Mouse (Mus musculus): Measurements from ENCODE around the gene Clca3a2.
A peak's percentile ranks its signal among the peaks of the same experiment; 100 is the strongest.
"Not testable (repeated sequence)": the region's sequence is repeated elsewhere in the genome, so short reads cannot be mapped to it uniquely, and the experiment has no call there.

Gene Clca3a2

GRCm38 (mm10) chr3:144819219-144819618, at the start of gene Clca3a2:
TSS of gene Clca3a2 (minus strand) at chr3:144819494.
- not testable (repeated sequence) for DNase-seq

GRCm38 (mm10) chr3:144849584-144849983, 30.3 kb upstream of the Clca3a2 start:
- no peak for DNase-seq

- not testable (repeated sequence) for DNase-seq
Observed at GRCm38 (mm10) chr3:144849014-144849556, 29.8 kb upstream of the Clca3a2 start, which contains the start of gene Clca3b. TSS of gene Clca3b (minus strand) at chr3:144849357.

GRCm38 (mm10) chr3:144827257-144827656, 8.0 kb upstream of the Clca3a2 start:
- DNase-seq: no peak

DNA sequence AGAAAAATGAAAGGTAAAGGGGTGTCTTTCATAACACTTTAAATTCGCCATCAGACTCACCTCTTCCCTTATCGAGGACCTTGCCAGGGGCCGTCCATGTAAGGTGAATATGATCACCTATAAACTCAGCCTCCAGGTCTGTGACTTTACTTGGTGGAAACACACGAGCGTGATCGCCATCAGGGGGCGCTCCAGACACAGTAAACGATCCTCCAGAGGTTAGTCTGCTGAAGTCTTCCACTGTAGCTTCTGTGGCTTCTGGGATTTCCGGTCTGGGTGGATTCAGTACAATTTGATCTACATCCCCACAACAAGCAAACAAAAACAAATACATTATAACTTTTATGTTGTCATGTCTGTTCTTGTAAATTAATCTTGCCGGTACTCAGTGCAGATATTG, 5.9 kb upstream of the Clca3a2 start:
- DNase-seq: peak; percentile 63 to 67

- no peak for DNase-seq
Observed at GRCm38 (mm10) chr3:144823331-144823730, 4.0 kb upstream of the Clca3a2 start.

DNA sequence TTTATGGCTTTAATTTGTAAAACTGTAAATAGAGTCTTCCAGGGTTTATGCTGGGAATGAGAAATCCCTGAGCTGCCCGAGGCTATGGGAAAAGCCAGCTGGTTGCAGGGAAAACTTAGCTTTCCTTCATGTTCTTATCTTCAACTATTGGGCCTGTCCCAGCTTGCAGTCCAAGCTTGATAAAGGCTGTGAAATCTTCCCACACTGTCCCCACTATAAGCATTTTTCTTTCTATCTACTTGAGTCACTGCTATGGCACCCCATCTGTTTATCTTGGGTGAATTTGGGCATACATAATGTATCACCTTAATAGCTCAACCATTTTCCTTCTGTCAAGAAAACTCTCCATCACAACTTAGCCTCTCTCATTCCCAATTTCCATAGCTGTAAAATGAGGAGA, 1.3 kb upstream of the Clca3a2 start:
- DNase-seq: no peak

- DNase-seq: not testable (repeated sequence)
Observed at GRCm38 (mm10) chr3:144813336-144813735, 6.0 kb downstream of the Clca3a2 start.

- no peak for DNase-seq
Observed at GRCm38 (mm10) chr3:144811821-144812220, 7.5 kb downstream of the Clca3a2 start.

DNA sequence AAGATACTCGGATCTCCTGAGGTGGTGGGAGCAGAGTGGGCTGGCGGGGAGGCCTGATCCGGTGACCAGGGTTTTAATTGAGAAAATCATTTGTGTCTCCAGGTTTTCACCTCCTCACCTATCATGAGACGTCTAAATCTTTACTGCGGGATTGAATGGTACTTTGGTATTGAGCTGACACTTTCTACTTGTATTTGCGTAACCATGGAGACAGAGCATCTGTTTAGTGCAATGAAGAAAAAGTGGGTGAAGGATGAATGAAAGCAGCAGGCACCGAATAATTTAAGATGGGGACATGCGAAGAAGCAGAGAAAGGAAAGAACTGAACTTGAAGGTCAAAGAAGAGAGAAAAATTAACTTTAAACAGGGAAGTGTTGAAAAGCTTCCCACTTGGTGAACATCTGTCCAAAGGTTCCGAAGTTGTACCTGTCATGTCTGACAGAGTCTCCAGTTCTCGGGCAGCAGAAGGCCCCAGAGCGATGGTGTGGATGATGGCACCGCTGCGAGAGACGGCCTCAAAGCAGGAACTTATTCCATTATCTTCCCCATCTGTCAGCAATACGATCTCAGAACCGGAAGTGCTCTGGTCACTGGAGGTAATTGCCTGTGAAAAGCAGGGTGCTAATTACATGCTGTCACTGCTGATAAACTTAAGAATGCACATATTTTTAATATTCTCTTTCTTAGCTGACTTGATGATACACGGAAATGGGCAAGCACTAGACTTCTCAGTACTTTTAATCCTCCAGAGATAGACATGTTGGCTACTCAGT, 11.0 kb downstream of the Clca3a2 start:
- not testable (repeated sequence) for DNase-seq

DNA sequence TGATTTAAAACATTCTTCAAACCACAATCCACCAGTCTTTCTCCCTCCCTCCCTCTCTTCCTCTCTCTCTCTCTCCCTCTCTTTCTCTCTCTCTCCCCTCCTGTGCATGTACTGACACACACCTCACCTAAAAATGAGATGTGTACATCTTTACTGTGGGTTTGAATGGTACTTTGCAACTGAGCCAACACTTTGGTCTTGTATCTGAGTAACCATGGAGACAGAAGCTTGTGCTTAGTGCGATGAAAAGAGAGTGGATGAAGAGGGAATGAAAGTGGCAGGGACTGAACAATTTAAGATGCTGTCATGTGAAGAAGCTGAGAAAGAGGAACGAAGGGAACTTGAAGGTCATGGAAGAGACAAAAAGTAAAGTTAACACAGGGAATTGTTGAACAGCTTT, 12.7 kb downstream of the Clca3a2 start:
- DNase-seq: not testable (repeated sequence)

GRCm38 (mm10) chr3:144801861-144802260, 17.4 kb downstream of the Clca3a2 start:
- peak in 1 of 2 experiments; percentile 3 for DNase-seq

- DNase-seq: no peak
Observed at GRCm38 (mm10) chr3:144785181-144786148, 33.8 kb downstream of the Clca3a2 start.

- DNase-seq: no peak
Observed at GRCm38 (mm10) chr3:144765161-144765560, 54.1 kb downstream of the Clca3a2 start.

DNA sequence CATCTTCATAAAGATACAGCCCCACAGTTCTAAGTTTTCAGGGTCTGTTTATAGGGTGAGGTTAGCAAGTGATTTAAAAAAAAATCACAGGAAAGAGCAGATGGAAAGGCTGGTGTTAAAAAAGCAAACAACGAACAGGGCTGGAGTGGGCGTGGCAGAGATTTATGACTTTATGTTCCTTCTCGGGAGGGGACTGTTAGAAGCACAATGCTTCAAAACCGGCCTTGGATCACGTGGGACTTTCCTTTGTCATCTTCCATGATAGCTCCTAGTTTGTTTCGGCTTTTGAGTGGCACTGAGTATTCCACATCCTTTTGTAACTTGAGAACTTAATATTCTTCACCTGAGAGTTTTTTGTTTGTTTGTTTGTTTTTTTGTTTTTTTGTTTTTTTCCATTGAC, 57.8 kb downstream of the Clca3a2 start:
- DNase-seq: no peak

- no peak for DNase-seq
Observed at GRCm38 (mm10) chr3:144760592-144761309, 58.5 kb downstream of the Clca3a2 start, which contains the start of gene Clca3a1. TSS of gene Clca3a1 (minus strand) at chr3:144760977.

- DNase-seq: no peak
Observed at GRCm38 (mm10) chr3:144759719-144760118, 59.6 kb downstream of the Clca3a2 start.

GRCm38 (mm10) chr3:144756103-144756502, 63.2 kb downstream of the Clca3a2 start:
- not testable (repeated sequence) for DNase-seq

DNA sequence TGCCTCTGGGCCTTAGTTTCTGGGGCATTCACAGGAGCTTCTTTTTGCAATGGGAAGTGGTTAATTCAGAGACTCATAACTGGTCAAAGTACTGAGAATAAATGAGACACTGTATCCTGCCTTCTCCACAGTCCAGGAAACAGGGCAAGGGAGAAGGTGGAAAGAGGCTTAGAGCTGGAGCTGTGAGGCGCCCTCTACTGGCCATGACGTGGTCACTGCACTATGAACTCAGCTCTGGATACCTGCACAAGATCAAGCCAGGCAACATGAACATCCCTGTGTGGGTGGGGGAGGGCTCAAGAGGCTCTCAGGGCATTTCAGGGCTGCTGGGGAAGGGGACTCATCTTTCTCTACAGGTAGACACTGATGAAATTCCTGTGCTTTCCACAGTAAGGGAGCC, 66.2 kb downstream of the Clca3a2 start:
- peak; percentile 19 to 31 for DNase-seq

DNA sequence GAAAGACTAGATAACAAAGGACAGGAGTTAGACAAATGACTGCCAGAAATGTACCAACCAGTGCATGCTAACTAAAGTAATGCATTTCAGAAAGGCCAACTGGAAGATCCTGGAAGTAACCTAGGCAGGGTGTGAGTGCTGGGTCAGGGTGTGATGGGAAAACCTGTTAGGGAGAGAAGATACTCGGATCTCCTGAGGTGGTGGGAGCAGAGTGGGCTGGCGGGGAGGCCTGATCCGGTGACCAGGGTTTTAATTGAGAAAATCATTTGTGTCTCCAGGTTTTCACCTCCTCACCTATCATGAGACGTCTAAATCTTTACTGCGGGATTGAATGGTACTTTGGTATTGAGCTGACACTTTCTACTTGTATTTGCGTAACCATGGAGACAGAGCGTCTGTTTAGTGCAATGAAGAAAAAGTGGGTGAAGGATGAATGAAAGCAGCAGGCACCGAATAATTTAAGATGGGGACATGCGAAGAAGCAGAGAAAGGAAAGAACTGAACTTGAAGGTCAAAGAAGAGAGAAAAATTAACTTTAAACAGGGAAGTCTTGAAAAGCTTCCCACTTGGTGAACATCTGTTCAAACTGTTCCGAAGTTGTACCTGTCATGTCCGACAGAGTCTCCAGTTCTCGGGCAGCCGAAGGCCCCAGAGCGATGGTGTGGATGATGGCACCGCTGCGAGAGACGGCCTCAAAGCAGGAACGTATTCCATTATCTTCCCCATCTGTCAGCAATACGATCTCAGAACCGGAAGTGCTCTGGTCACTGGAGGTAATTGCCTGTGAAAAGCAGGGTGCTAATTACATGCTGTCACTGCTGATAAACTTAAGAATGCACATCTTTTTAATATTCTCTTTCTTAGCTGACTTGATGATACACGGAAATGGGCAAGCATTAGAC, 70.0 kb downstream of the Clca3a2 start:
- DNase-seq: not testable (repeated sequence)

- DNase-seq: not testable (repeated sequence)
Observed at GRCm38 (mm10) chr3:144747706-144748105, 71.6 kb downstream of the Clca3a2 start.
